Mouse (Mus musculus): ENCODE measurements around the gene Fhit.

DNA sequence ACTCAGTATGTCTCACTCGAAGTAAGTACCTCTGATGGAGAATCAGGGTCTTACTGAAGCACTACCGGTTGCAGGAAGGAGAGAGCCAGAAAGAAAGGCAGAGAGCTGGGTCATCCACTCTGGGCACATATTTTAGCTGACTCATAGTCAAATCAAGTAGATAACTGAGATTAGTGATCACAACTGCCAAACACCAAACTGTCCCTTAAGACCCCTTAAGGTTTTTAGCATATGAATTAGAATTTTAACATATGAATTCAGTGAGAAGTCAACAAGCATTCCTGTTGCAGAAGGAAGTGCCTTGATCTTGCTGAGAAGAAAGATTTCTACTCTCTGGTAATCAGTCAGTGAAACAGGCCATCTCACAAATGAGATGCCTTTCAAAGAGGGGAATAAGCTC is 253.8 kb downstream of the Fhit start:
- no peak for TF ChIP-seq GATA1 (IDR thresholded peaks at IDR 0.05; ENCODE audit: low read length)
- TF ChIP-seq TAL1 (IDR thresholded peaks at IDR 0.05; ENCODE audit: low read length) = no peak

Data from erythroblast, embryonic 14.5 days (primary cell).